ENCODE assay signal across 21 mouse cellular contexts in the genomic region with DNA sequence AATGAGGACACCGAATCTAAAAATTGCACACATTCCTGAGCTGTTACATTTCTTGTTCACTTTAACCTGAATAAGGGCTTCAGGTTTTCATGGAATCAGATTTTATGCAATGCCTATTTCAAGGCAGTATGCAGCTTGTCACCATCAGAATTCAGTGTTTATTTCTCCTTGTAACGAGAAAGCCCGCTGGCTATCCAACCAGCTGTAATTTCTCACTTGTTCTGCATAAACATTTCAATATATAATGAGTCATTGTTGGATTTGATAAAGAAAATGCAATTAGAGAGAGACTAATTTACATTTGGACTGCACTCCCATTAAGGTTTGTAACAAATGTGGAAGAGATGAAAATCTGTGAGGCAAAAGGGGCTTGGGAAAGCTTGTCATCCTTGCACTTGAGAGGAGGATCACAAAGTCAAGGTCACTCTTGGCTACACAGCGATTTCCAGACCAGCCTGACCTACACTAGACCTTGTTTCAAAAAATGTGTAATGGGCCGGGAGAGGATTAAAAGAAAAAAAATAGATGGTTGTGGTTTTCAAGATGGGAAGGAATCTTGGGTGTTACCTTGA. TPM values are rescaled to one million over a fixed set of nuclear protein-coding genes. Genes with fewer than 3 reads are reported as not detected.
DNase-seq lines count a peak whose midpoint lies in the region; ATAC-seq and TF ChIP-seq lines count a peak whose summit lies in the region.
"Had no signal": no experiment of that assay in that cellular context is flagged by ENCODE, and none has a peak within 500 bp of the region (broad histone marks: within the 10 kb centered on the region; RNA-seq: fewer than 3 reads in every experiment).

No protein-coding gene starts in this region.

- no peak for TF ChIP-seq CTCF in lung, postnatal 0 days (IDR thresholded peaks at IDR 0.05)

- DNase-seq in forebrain, embryonic 10.5 days (ENCODE audit: extremely low spot score, low spot score): no peak
- peak; percentile 4 for DNase-seq in lung, postnatal 0 days (ENCODE audit: low spot score)
- DNase-seq in lung, postnatal 14 days: no peak
- DNase-seq in forebrain, embryonic 14.5 days (ENCODE audit: low spot score): peak; percentile 79
- DNase-seq in telencephalon, adult 2 months (ENCODE audit: low read depth, low spot score): peak; percentile 16
- no peak for DNase-seq in cerebellum, adult 8-10 months
- DNase-seq in urinary bladder, adult 18-20 months (ENCODE audit: low spot score in 2 of 2): no peak
- DNase-seq: adrenal gland, postnatal 14 days; cerebellum, adult 11 months; cerebellum, adult 9-11 months; cerebellum, postnatal 36 days; gastrocnemius, adult 2 months; gastrocnemius, postnatal 25 days; heart, adult 11 months; heart, postnatal 36 days had no signal

- H3K4me3 ChIP-seq in forebrain, embryonic 13.5 days: no peak overlapping the region
- no peak overlapping the region for H3K4me3 ChIP-seq in forebrain, embryonic 10.5 days
- H3K4me3 ChIP-seq in lung, postnatal 0 days (ENCODE audit: low read depth, low read length): no peak overlapping the region
- H3K4me3 ChIP-seq in forebrain, embryonic 14.5 days (ENCODE audit: low read depth, low read length): no peak overlapping the region
- H3K4me3 ChIP-seq: embryonic facial prominence, embryonic 13.5 days; gastrocnemius, adult 2 months; heart, embryonic 13.5 days; hindbrain, embryonic 15.5 days had no signal

- peaks cover 10% of the 10 kb centered on the region for H3K4me1 ChIP-seq in forebrain, embryonic 13.5 days
- H3K4me1 ChIP-seq in forebrain, embryonic 10.5 days: peaks cover 4% of the 10 kb centered on the region; the same call in 1 of the 2 replicates
- no peaks in the 10 kb centered on the region for H3K4me1 ChIP-seq in lung, postnatal 0 days (ENCODE audit: insufficient read depth, low read depth, low read length)
- peaks cover 5% of the 10 kb centered on the region for H3K4me1 ChIP-seq in forebrain, embryonic 14.5 days (ENCODE audit: control insufficient read depth, insufficient read depth, low read length)
- H3K4me1 ChIP-seq: embryonic facial prominence, embryonic 13.5 days; heart, embryonic 13.5 days; hindbrain, embryonic 15.5 days had no signal

- no peak for TF ChIP-seq EP300 in lung, postnatal 0 days (IDR thresholded peaks at IDR 0.05)

- H3K36me3 ChIP-seq in forebrain, embryonic 13.5 days (ENCODE audit: poor library complexity, severe bottlenecking): no peaks in the 10 kb centered on the region
- no peaks in the 10 kb centered on the region for H3K36me3 ChIP-seq in forebrain, embryonic 10.5 days (replicated peaks)
- H3K36me3 ChIP-seq in lung, postnatal 0 days (ENCODE audit: insufficient read depth, low read length): no peaks in the 10 kb centered on the region
- no peaks in the 10 kb centered on the region for H3K36me3 ChIP-seq in forebrain, embryonic 14.5 days (ENCODE audit: control insufficient read depth, insufficient read depth, low read length)
- H3K36me3 ChIP-seq: embryonic facial prominence, embryonic 13.5 days; heart, embryonic 13.5 days; hindbrain, embryonic 15.5 days had no signal

- 45% methylated on average over 5 of the region's 5 CpGs for WGBS in forebrain, embryonic 13.5 days
- 85% methylated on average over 5 of the region's 5 CpGs for WGBS in forebrain, embryonic 10.5 days
- WGBS in lung, postnatal 0 days: 47% methylated on average over 5 of the region's 5 CpGs
- WGBS in forebrain, embryonic 14.5 days: 32% methylated on average over 5 of the region's 5 CpGs

- no peak overlapping the region for H3K9ac ChIP-seq in forebrain, embryonic 13.5 days
- no peak overlapping the region for H3K9ac ChIP-seq in lung, postnatal 0 days (replicated peaks; ENCODE audit: low read depth)
- no peak overlapping the region for H3K9ac ChIP-seq in forebrain, embryonic 14.5 days (ENCODE audit: low read length)
- H3K9ac ChIP-seq: embryonic facial prominence, embryonic 13.5 days; heart, embryonic 13.5 days; hindbrain, embryonic 15.5 days had no signal

- no peak overlapping the region for H3K27ac ChIP-seq in forebrain, embryonic 13.5 days
- H3K27ac ChIP-seq in forebrain, embryonic 10.5 days: no peak overlapping the region
- H3K27ac ChIP-seq in lung, postnatal 0 days (ENCODE audit: low read length): no peak overlapping the region
- no peak overlapping the region for H3K27ac ChIP-seq in forebrain, embryonic 14.5 days (ENCODE audit: low read depth, low read length)
- H3K27ac ChIP-seq: embryonic facial prominence, embryonic 13.5 days; gastrocnemius, adult 2 months; heart, embryonic 13.5 days; hindbrain, embryonic 15.5 days had no signal

- H3K4me2 ChIP-seq in forebrain, embryonic 13.5 days: no peak overlapping the region
- no peak overlapping the region for H3K4me2 ChIP-seq in lung, postnatal 0 days (replicated peaks; ENCODE audit: low read depth, low read length)
- H3K4me2 ChIP-seq in forebrain, embryonic 14.5 days (ENCODE audit: low read length): no peak overlapping the region
- H3K4me2 ChIP-seq: embryonic facial prominence, embryonic 13.5 days; heart, embryonic 13.5 days; hindbrain, embryonic 15.5 days had no signal

- peak; percentile 77 for ATAC-seq in forebrain, embryonic 13.5 days
- ATAC-seq in lung, postnatal 0 days: no peak
- ATAC-seq in forebrain, embryonic 14.5 days: peak; percentile 88
- ATAC-seq: activated CD4-positive, CD25-positive, alpha-beta regulatory T cell, adult 4 months; intestine, postnatal 0 days had no signal

- no peaks in the 10 kb centered on the region for H3K27me3 ChIP-seq in forebrain, embryonic 13.5 days
- H3K27me3 ChIP-seq in forebrain, embryonic 10.5 days (ENCODE audit: poor library complexity, severe bottlenecking): no peaks in the 10 kb centered on the region
- no peaks in the 10 kb centered on the region for H3K27me3 ChIP-seq in lung, postnatal 0 days (replicated peaks; ENCODE audit: insufficient read depth, low read length)
- H3K27me3 ChIP-seq in forebrain, embryonic 14.5 days (replicated peaks; ENCODE audit: control insufficient read depth, insufficient read depth, low read length): no peaks in the 10 kb centered on the region
- H3K27me3 ChIP-seq: embryonic facial prominence, embryonic 13.5 days; heart, embryonic 13.5 days; hindbrain, embryonic 15.5 days had no signal

- H3K9me3 ChIP-seq in forebrain, embryonic 13.5 days (replicated peaks): no peaks in the 10 kb centered on the region
- no peaks in the 10 kb centered on the region for H3K9me3 ChIP-seq in forebrain, embryonic 10.5 days
- H3K9me3 ChIP-seq in lung, postnatal 0 days (ENCODE audit: low read length): no peaks in the 10 kb centered on the region
- H3K9me3 ChIP-seq in forebrain, embryonic 14.5 days (replicated peaks; ENCODE audit: control insufficient read depth, low read length): no peaks in the 10 kb centered on the region
- H3K9me3 ChIP-seq: embryonic facial prominence, embryonic 13.5 days; heart, embryonic 13.5 days; hindbrain, embryonic 15.5 days had no signal

RNA-seq across cellular contexts. Expression of gene Ndufaf4, which starts 22.2 kb away (rescaled TPM):
- 58.2 and 62.4 TPM in 2 replicates for polyA plus RNA-seq in forebrain, embryonic 13.5 days (2015; fragmentation: Nextera tagmentation; extraction: Ambion mirVana)
- 64.7 and 65.2 TPM in 2 replicates for polyA plus RNA-seq in forebrain, embryonic 10.5 days (2016; fragmentation: Nextera tagmentation; extraction: Ambion mirVana)
- 19.9 and 23.1 TPM in 2 replicates for polyA plus RNA-seq in lung, postnatal 0 days (2015; fragmentation: Nextera tagmentation; extraction: Ambion mirVana)
- 62.9 and 69.9 TPM in 2 replicates for polyA plus RNA-seq in forebrain, embryonic 14.5 days (2014; fragmentation: Nextera tagmentation; extraction: Ambion mirVana)

RNA-seq across cellular contexts. Expression of gene Gpr63, which starts 46.1 kb away (rescaled TPM):
- polyA plus RNA-seq in forebrain, embryonic 13.5 days (2015; fragmentation: Nextera tagmentation; extraction: Ambion mirVana): 2.1 and 3.1 TPM in 2 replicates
- polyA plus RNA-seq in forebrain, embryonic 10.5 days (2016; fragmentation: Nextera tagmentation; extraction: Ambion mirVana): 1.7 and 2.2 TPM in 2 replicates
- 0.49 and 0.58 TPM in 2 replicates for polyA plus RNA-seq in lung, postnatal 0 days (2015; fragmentation: Nextera tagmentation; extraction: Ambion mirVana)
- 3.0 and 4.3 TPM in 2 replicates for polyA plus RNA-seq in forebrain, embryonic 14.5 days (2014; fragmentation: Nextera tagmentation; extraction: Ambion mirVana)
- polyA plus RNA-seq: activated CD4-positive, CD25-positive, alpha-beta regulatory T cell, adult 4 months had no signal

Comparison
In these comparisons a context has a peak if more than half of its experiments do, and no peak if none do; other contexts are left out.
1. DNase-seq: peak in lung, postnatal 0 days (single experiment), forebrain, embryonic 14.5 days (single experiment) and telencephalon, adult 2 months (single experiment); none in forebrain, embryonic 10.5 days (single experiment), lung, postnatal 14 days (single experiment), cerebellum, adult 8-10 months (single experiment) and urinary bladder, adult 18-20 months (0 of 2).